Mouse (Mus musculus): Measurements from ENCODE around the gene Smc5. TPM values are rescaled to one million over a fixed set of nuclear protein-coding genes. Genes with fewer than 3 reads are reported as not detected.

Smc5 gene
- 55.0 and 69.2 TPM in 2 replicates for polyA plus RNA-seq (2012; rRNA removed)

DNA sequence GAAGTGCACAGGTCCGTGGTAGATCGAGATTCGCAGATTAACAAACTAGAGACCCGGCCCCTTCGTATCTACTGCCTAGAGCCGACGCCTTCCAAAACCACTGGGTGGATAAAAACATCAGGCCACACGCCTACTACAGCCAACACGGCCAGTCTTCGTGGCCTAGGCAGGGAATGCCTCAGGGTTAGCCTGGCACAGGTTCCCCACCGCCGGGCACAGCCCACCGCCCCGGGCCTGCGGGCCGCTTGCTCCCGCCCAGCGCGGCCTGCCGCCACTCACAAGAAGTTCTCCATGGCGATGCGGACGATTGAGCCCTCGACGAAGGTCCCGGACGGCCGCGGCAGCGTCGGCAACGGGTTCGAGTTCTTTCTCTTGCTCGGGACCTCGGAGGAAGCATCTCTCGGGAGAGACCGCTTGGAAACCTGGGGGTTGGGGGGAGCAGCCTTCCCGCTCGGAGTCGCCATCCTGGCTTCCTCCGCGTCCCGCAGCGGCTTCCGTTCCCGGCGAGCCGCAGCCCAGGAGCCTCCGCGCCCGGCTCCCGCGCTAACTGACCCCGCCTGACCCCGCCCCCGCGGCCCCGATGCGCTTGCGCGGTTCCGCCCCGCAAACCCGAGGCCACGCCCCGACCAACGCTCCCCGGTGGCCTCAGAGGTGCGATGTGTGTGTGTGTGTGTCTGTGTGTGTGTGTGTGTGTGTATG lies at the start of gene Smc5:
Smc5 (minus strand) TSS at position 543 of the 699 bp plus-strand sequence.

Other genes with a start within 250 kb of the Smc5 start
- gene Klf9, start 132.7 kb downstream of the Smc5 start, polyA plus RNA-seq (2012; rRNA removed): 0.72 and 1.2 TPM in 2 replicates
- gene Mamdc2, start 174.5 kb upstream of the Smc5 start, polyA plus RNA-seq (2012; rRNA removed): 1.1 and 1.6 TPM in 2 replicates

Data from central nervous system, embryonic 11.5 days (tissue).